Mouse (Mus musculus) thymus, adult 2 months (tissue): ENCODE measurements around the gene Rfx6.

Source experiments
- CTCF ChIP-seq: fragments of 200-500 bp; IDR thresholded peaks from 2 replicates; pipeline ENCODE4 v1.5.1; 2012; ENCODE audit warnings: mild to moderate bottlenecking, control low read depth, low read length, moderate library complexity, borderline replicate concordance; ENCODE audit not compliant: control insufficient read depth, poor library complexity, insufficient read depth; ENCODE audit errors: extremely low read depth
- POLR2A ChIP-seq: fragments of 200-500 bp; IDR thresholded peaks from 2 replicates; pipeline ENCODE4 v1.6.1; 2012; ENCODE audit warnings: mild to moderate bottlenecking, low read length, control low read depth, moderate library complexity; ENCODE audit not compliant: control insufficient read depth, poor library complexity, insufficient read depth; ENCODE audit errors: extremely low read depth

GRCm38 (mm10) chr10:51669334-51669733, 8.2 kb upstream of the Rfx6 start:
- TF ChIP-seq CTCF, result no peak
- no peak for TF ChIP-seq POLR2A
